Mouse (Mus musculus) lung, embryonic 14.5 days (tissue): ENCODE data around the gene Zfp467. TPM values are rescaled to one million over a fixed set of nuclear protein-coding genes. Genes with fewer than 3 reads are reported as not detected.

ENCODE experiments used
- ATAC-seq: fragments of 200-750 bp; cut with Nextera tagmentation; 2 replicates; pipeline ENCODE4 v1.8.0; 2017; ENCODE audit warnings: mild to moderate bottlenecking, moderate TSS enrichment, moderate library complexity; ENCODE audit not compliant: insufficient read depth
- DNase-seq: peaks from one replicate; pipeline ENCODE4 v3.0.0-alpha.2; 2015
- H3K27ac ChIP-seq: fragments of 300-500 bp; sonication (generic); 2 replicates; pipeline ENCODE4 v1.5.1; 2014; ENCODE audit warnings: low read depth, mild to moderate bottlenecking, moderate library complexity
- H3K27me3 ChIP-seq: fragments of 300-500 bp; sonication (generic); 2 replicates; pipeline ENCODE4 v1.6.1; 2014; ENCODE audit warnings: low read length, control low read depth; ENCODE audit not compliant: insufficient read depth
- H3K36me3 ChIP-seq: fragments of 300-500 bp; sonication (generic); 2 replicates; pipeline ENCODE4 v1.6.1; 2014; ENCODE audit warnings: control low read depth; ENCODE audit not compliant: insufficient read depth
- H3K4me1 ChIP-seq: fragments of 300-500 bp; sonication (generic); 2 replicates; pipeline ENCODE4 v1.6.1; 2014; ENCODE audit warnings: antibody characterized with exemption, control low read depth; ENCODE audit not compliant: insufficient read depth
- H3K4me2 ChIP-seq: fragments of 300-500 bp; sonication (generic); 2 replicates; pipeline ENCODE4 v1.6.1; 2014; ENCODE audit warnings: mild to moderate bottlenecking
- H3K4me3 ChIP-seq: fragments of 300-500 bp; sonication (generic); 2 replicates; pipeline ENCODE4 v1.5.1; 2014; ENCODE audit warnings: low read depth, low read length
- H3K9ac ChIP-seq: fragments of 300-500 bp; sonication (generic); 2 replicates; pipeline ENCODE4 v1.6.1; 2014
- H3K9me3 ChIP-seq: fragments of 300-500 bp; sonication (generic); 2 replicates; pipeline ENCODE4 v1.6.1; 2016; ENCODE audit warnings: low read depth, low read length, control low read depth
- CTCF ChIP-seq: IDR thresholded peaks from 2 replicates; pipeline ENCODE4 v1.5.1; 2016; ENCODE audit warnings: antibody characterized with exemption, low read depth
- WGBS: fragments of 180-500 bp; shearing (Covaris S2); extraction: QIAGEN DNeasy Blood & Tissue Kit; methylation state at CpG from one replicate; pipeline ENCODE4 v1.1.7; 2014; 5-methylcytosine and 5-hydroxymethylcytosine counted together
- polyA plus RNA-seq: library from polyadenylated mRNA; unstranded; fragments of >200 nt; fragmentation: Nextera tagmentation; extraction: Ambion mirVana; gene quantifications from 2 replicates; pipeline ENCODE4 v1.2.1, GENCODE M21; 2014

Gene Zfp467
- polyA plus RNA-seq, 1 experiment from 2014 or later = 20.7 TPM

DNA sequence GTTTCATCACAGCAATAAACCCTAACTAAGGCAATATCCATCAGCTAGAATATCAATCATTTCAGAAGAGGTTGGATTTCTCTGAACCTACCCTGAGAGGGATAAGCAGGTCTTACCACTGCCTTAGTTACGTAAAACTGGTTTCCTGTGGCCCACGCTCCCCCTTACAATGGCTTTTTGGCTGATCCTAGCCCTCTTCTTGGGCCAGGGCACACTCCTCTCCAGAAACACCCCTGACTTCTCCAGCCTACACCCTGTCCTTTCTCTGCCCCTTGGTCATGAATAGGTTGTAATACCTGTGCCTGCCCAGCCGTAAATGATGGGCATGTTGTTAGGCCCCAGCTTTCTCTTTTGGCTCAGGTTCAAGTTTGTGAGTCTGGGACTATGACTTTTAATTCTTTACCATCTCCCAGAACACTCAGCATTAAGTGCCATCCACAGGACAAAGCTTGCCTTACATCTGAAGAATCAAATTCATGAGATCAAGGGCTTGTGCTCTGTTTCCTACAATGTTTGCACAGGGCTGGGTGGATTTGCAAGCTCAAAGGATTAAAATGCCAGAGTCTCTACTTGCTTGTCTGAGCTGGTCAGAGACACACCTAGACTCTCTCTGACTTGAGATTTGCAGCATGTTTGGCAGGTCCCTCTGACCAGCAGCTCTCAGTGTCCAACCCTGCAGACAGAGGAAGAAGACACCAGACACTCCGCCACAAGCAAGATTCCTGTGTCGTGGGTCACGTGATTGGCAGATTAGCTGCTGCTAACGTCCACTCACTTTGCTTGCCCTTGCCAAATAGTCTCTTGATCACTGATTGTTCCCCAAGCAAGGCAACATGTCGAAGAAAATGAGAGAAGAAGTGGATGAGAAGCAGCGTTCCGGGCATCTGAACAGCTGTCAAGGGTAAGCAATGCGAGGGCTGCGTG lies 12.5 kb downstream of the Zfp467 start:
- H3K9ac ChIP-seq = no peak overlapping the region
- no peak overlapping the region for H3K4me3 ChIP-seq
- H3K27me3 ChIP-seq = no peaks in the 10 kb centered on the region
- 0 out of 2 replicates have a peak, but pooled peaks have one; percentile 18 for TF ChIP-seq CTCF
- WGBS = 39% methylated on average over 12 of the region's 12 CpGs
- ATAC-seq (peak; percentile 52), DNase-seq (peak; percentile 51)
- peaks cover 23% of the 10 kb centered on the region for H3K36me3 ChIP-seq
- no peak overlapping the region for H3K27ac ChIP-seq
- H3K4me2 ChIP-seq = peak overlapping the region; percentile 26; the same call in 1 of the 2 replicates
- no peaks in the 10 kb centered on the region for H3K9me3 ChIP-seq
- peaks cover 10% of the 10 kb centered on the region; the same call in 1 of the 2 replicates for H3K4me1 ChIP-seq

DNA sequence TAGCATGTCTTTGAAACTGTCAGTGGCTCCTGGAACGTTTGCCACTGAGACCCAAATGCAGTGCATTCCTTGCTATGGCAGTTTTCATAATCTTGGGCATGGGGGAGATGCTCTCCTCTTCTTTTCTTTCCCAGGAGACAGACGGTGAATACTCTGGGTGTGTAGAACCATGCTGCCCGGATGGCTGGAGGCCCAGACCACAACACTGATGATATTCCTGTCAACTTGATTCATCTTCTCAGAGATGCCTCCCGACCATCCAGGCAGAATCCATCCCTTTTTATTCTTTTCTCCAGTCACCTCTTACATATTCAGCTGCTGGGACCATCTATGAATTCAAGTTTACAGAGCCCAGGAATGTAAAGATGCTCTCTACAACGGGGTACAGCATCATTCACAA lies 14.9 kb downstream of the Zfp467 start:
- Histone ChIP-seq H3K4me2 (no peak overlapping the region), H3K9me3 (no peaks in the 10 kb centered on the region), H3K27me3 (no peaks in the 10 kb centered on the region), H3K27ac (no peak overlapping the region), H3K9ac (no peak overlapping the region), H3K4me1 (peaks cover 4% of the 10 kb centered on the region; the same call in 1 of the 2 replicates), H3K36me3 (no peaks in the 10 kb centered on the region), H3K4me3 (no peak overlapping the region)
- no peak for TF ChIP-seq CTCF
- ATAC-seq = no peak
- no peak for DNase-seq
- WGBS = 55% methylated on average over 5 of the region's 5 CpGs

DNA sequence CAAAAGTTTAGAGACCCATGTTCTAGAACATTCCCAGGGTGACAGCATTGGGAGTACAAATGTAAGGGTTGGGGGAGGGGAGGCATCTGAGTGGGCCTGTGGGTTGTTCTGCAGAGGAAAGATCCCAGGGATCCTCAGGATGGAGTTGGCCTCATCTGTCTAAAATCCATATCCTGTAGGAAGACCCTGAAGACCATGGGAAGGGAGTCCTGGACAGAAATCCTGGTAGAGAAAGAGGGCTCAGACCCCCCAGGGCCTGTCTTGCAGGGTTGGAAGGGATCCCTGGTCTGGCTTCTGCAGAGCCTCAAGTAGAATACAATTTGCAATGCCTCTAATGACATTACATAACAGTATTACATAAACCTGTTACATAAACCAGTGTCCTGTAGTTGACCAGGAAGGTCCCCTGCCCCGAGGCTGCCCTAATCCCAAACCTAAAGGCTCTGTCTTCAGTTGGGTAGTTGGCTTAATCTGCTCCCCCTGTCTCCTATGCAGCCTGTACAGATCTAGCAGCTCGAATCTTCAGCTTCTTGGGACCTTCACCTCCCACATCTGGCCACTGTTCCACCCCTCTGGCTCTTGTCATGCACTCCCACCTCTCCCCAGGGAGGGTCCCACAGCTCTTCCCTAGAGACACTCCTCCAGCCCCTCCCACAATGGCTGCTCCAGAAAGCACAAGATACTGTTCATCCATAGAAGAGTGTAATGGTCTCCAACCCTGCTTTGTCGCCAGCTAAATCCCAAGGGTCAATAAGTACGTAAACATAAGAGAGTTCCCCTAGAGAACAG lies 16.7 kb downstream of the Zfp467 start:
- no peak overlapping the region for H3K4me2 ChIP-seq
- no peak overlapping the region for H3K4me3 ChIP-seq
- TF ChIP-seq CTCF = no peak
- H3K4me1 ChIP-seq = 0 out of 2 replicates have a peak, but pooled peaks cover 4% of the 10 kb centered on the region
- no peak overlapping the region for H3K27ac ChIP-seq
- ATAC-seq (no peak), DNase-seq (no peak)
- H3K27me3 ChIP-seq = no peaks in the 10 kb centered on the region
- no peaks in the 10 kb centered on the region for H3K36me3 ChIP-seq
- WGBS = 59% methylated on average over 4 of the region's 4 CpGs
- H3K9me3 ChIP-seq = no peaks in the 10 kb centered on the region
- no peak overlapping the region for H3K9ac ChIP-seq

DNA sequence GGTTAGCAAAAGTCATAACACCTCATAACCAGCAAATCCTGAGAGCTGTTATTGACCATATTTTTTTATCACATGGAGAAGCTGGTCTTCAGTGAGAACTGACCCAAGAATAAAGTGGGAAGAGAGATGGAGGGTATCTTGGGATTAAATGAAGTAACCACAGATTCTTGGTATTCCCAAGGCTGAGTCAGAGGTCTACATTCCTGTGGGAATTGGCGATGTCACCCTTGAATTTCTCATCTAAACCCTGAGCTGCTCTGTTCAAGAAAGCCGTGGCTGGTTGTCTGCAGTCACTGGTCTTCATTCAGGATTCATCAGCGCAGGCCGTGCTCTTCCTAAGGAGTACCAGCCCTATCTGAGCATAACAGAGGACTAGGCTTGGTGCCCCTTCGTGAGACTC lies 18.7 kb downstream of the Zfp467 start:
- H3K27me3 ChIP-seq = no peaks in the 10 kb centered on the region
- DNase-seq (no peak), ATAC-seq (no peak)
- no peaks in the 10 kb centered on the region for H3K4me1 ChIP-seq
- no peaks in the 10 kb centered on the region for H3K9me3 ChIP-seq
- no peak overlapping the region for H3K9ac ChIP-seq
- 73% methylated on average over 5 of the region's 5 CpGs for WGBS
- TF ChIP-seq CTCF = no peak
- no peak overlapping the region for H3K4me3 ChIP-seq
- H3K4me2 ChIP-seq = no peak overlapping the region
- no peaks in the 10 kb centered on the region for H3K36me3 ChIP-seq
- no peak overlapping the region for H3K27ac ChIP-seq

DNA sequence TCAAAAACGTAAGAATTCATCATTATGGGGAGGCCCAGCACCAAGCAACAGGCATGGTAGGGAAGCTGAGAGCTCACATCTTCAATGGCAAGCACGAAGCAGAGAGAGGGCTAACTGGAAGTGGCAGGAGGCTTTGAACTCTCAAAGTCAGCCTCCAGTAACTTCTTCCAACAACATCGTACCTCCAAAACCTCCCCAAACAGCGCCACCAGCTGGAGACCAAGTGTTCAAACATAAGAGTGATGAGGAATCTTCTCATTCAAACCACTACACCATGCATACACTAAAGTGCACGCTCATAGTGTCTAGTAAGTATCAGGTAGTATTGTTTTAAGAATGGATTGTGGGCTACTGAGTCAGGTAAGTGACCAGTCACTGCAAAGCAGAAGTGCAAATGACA lies 21.6 kb downstream of the Zfp467 start:
- Histone ChIP-seq H3K4me2 (no peak overlapping the region), H3K9ac (no peak overlapping the region), H3K27ac (no peak overlapping the region), H3K36me3 (no peaks in the 10 kb centered on the region), H3K27me3 (no peaks in the 10 kb centered on the region), H3K4me1 (no peaks in the 10 kb centered on the region), H3K9me3 (no peaks in the 10 kb centered on the region), H3K4me3 (no peak overlapping the region)
- TF ChIP-seq CTCF = no peak
- no peak for DNase-seq
- ATAC-seq = no peak
- 50% methylated on average over 5 of the region's 5 CpGs for WGBS

DNA sequence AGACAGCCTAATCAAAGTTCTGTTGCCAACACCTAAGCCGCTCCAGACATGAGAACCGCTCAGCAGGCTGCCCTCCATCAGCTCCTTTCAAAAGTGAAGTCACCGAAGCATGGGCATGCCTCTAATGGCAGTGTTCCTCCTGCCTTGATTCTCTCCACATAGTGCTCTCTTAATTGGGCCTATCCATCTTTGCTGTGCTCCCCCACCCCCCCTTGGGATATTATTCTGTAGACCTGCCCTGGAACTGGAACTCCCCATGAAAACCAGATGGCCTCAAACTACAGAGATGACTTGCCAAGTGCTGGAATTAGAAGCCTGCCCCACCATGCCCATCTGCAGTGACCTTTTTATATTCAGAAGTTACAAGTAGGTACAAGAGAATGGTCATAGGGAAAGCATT lies 22.3 kb downstream of the Zfp467 start:
- ATAC-seq = no peak
- 73% methylated on average over 3 of the region's 3 CpGs for WGBS
- no peak overlapping the region for H3K27ac ChIP-seq

DNA sequence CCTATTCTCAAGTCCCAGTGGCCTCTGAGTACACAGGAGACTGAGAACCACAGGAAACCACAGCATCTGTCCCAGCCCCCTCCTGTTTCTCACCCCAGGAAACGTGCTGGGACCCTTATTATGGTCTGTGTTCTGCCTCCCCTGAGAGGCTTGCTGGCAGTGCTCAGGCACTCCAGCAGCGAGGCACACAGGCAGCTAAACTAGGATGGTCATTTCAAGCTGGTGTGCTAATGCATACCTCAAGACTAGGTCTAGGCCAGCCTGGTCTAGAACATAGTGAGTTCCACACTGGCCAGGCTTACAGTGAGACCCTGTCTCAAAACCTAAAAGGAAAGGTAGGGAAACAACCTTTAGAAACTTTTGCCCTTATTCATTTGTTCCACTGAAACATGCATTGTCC lies 25.0 kb downstream of the Zfp467 start:
- WGBS = 9% methylated on average over 2 of the region's 2 CpGs
- peaks cover 26% of the 10 kb centered on the region; the same call in 1 of the 2 replicates for H3K36me3 ChIP-seq
- DNase-seq = no peak

More for the DNA sequence above, 22.3 kb downstream of the Zfp467 start:
- no peak overlapping the region for H3K4me3 ChIP-seq
- no peak overlapping the region for H3K9ac ChIP-seq
- no peak overlapping the region for H3K4me2 ChIP-seq
- no peaks in the 10 kb centered on the region for H3K27me3 ChIP-seq
- no peaks in the 10 kb centered on the region for H3K4me1 ChIP-seq
- H3K9me3 ChIP-seq = no peaks in the 10 kb centered on the region
- TF ChIP-seq CTCF = no peak
- no peak for DNase-seq
- 0 out of 2 replicates have a peak, but pooled peaks cover under 1% of the 10 kb centered on the region for H3K36me3 ChIP-seq

More for the DNA sequence above, 25.0 kb downstream of the Zfp467 start:
- H3K27ac ChIP-seq = no peak overlapping the region
- no peak overlapping the region for H3K4me2 ChIP-seq
- no peaks in the 10 kb centered on the region for H3K9me3 ChIP-seq
- no peak overlapping the region for H3K4me3 ChIP-seq
- no peak overlapping the region for H3K9ac ChIP-seq
- no peaks in the 10 kb centered on the region for H3K27me3 ChIP-seq
- TF ChIP-seq CTCF = no peak
- peak; percentile 47; the same call in 1 of the 2 replicates for ATAC-seq
- H3K4me1 ChIP-seq = no peaks in the 10 kb centered on the region
